Mouse (Mus musculus): ENCODE data around the gene Insrr.
"Not testable (repeated sequence)": the region's sequence is repeated elsewhere in the genome, so short reads cannot be mapped to it uniquely, and the experiment has no call there.

Insrr gene

DNA sequence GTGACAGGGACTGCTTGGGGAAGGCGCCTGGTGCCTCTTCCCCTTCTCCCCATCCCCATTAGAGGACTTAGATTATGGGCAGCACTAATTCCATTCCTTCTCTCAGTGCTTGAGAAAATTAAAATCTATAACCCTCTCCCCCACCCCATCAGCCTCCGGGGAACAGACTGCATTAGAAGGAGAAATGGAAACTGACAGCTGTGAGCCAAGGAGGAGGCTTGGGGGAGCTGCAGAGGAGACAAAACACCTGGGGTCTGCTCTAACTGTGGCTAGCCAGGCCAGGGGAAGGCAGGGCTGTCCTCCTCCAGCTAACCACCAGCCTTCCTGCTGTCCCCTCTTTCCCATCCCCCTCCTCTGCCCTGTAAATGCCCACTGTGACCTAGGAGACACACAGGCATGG is 17.7 kb upstream of the Insrr start:
- DNase-seq: no peak

DNA sequence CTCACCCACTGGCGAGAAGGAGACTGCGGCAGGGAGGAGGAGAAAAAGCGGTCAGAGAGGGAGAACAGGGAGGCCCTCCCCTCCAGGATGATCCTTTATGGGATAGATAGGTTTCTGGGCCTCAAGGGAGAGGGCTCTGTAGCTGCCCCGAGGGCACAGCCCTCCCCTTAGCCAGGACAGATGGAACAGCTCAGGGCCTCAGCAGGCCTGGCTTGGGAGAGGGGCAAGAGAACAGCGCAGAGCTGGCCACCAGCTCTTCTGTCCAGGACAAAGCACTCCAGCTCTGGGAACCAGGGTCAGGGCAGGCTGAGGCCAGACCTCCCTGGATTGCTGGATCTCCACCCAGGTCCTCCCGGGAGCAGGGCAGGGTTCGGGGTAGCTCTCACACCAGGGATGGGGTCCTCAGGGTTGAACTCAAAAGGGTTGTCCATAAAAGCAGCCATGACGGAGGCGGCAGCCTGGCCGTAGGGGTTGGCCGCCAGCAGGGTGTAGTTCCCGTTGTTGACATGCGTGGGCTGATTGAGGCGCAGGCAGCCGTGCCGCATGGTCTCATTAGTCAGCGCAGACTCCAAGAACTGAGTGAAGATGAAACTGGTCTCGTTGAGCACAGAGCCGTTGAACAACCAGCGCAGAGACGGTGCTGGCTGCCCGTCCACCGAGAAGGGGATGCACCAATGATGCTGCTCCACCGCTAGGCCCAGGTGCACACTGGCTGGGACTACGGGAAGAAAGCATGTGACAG is 13.3 kb upstream of the Insrr start:
- DNase-seq: no peak

DNA sequence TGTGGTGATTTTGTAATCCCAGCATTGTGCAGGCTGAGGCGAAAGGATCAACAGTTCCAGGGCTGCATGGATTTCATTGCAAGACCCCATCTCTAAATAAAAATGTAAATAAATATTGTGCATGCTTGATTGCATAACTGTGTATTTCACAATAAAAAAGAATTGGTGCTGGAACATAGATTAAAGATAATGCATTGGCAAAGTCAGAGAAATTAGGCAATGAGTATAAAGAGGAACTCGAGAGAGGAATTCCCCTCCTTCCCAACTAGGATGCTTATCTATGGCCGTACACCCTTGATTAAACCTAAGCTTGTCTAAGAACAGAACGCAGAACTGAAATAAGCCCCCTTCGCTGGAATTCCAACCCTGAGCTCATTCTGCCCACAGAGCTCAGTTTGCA is 11.6 kb upstream of the Insrr start:
- DNase-seq: no peak

DNA sequence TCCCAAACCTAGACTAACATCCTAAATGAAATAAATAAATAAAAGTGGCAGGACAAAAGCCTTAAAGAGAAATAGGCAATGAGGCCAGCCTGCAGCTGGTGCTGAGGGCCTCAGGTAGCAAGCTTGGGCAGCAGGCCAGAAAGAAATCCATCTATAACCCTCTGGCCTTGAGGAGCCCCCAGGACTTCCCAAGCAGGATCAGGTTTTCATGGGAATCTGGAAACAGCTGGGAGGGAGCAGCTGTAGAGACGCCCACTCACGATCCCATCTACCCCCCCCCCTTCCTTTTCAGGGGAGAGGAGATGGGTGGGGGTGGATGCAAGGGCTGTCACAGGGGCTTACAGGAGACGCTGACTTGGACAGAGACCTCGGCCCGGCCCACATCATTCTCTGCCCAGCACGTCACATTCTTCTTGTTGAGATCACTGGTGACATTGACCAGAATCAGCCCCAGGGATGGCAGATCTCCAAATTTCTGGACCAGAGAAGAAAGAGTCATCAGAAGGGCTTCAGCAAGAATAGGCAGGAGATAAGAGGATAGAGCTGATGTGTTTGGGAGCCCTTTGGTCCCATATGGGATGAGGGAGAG is 11.0 kb upstream of the Insrr start:
- DNase-seq: no peak

DNA sequence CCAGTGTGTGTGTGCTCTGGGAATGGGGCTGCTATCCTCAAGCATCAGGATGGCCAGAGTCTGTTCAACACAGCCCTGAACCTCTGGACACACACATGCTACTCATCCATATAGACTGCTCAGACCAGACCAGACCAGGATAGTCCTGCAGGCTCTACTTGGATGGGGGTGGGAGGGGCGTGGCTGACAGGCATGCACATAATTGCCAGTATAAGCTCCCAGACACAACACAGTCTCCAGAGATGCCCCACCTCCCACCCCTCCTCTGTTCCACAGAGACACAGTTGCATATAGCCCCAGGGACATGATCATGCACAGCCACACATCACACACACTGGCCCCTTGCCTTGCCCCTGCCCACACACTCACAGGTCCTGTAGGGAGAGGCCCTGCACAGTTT is 7.5 kb upstream of the Insrr start:
- DNase-seq: no peak

DNA sequence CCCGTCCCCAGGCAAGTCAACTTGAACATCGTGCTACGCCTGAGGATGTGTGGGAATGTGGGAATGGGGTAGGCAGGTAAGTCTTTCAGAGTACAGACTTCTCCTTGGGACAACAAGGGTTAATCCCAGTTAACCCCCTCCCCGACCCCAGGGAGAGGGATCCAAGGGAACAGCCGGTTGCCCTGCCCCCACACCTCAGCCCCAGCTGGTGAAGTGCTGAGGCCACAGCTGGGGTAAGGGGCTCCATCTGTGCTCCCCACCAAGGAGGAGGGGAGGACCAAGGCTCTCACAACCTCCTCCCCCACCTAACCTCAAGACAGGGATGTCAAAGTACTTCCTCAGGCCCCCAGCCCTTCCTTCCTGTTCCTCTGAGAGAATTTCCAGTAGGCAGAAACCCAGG is 7.0 kb upstream of the Insrr start:
- DNase-seq: no peak

DNA sequence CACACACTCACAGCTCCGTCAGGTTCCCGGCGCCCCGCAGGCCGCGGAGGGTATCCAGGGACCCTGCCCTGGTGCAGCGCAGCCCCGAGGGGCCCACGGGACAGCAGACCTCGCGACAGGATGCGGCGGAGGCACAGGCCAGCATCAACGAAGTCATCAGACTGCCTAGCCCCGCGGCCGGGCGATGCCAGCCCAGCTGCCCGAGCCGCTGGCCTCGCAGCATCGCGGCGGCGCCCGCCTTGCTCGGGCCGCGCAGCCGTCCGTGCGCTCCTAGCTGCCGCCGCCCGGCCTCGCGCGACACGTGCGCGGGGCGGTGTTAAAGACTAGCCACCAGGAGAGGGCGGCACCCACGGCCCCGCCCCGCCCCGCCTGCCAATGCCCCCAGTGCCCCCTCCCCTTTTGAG is 1.8 kb upstream of the Insrr start, which contains the start of gene Ntrk1:
Gene Ntrk1, minus strand, starts transcription at position 241 of the 404 bp plus-strand sequence.
- no peak for DNase-seq

DNA sequence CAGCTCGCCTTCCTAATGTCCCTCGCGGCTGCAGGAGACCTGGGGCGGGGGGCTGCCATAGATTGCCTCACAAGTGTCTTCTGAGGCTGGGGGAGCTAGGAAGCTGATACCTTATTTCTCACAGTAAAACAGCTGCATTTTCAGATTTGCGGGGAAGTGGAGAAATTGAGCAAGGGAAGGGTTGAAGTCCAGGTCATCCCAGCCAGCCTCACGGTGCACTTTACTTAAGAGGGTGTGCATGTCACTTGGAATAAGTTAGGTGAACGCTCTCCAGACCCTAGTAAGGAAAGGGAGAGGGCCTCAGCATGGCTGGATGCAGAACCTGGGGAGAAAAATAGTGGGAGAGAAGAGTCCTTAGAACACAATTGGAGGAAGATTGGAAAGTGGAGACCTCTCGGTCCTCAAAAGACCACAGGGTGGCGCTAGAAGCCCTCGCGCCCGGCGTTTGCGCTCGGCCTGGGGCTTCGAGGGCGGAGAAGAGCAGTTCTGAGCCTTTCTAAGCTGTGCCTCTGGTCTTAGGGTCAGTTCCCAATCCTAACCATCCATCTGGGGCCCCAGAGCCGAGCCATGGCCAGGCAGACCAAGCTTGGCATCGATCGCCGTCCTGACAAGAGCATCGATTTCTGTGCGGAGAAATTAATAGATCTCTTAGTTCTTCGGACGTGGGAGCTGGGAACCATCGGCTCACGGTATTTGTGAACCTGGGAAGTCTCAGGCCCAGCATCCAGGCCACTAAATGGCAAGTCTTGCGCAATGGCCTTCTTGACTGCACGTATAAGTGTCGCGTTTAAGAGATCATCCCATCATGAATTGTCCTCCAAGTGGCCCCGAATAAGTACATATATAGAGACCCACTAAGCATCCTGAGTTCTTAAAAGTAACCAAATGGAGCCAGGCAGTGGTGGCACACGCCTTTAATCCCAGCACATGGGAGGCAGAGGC is 1.1 kb upstream of the Insrr start:
- DNase-seq: peak; percentile 15

DNA sequence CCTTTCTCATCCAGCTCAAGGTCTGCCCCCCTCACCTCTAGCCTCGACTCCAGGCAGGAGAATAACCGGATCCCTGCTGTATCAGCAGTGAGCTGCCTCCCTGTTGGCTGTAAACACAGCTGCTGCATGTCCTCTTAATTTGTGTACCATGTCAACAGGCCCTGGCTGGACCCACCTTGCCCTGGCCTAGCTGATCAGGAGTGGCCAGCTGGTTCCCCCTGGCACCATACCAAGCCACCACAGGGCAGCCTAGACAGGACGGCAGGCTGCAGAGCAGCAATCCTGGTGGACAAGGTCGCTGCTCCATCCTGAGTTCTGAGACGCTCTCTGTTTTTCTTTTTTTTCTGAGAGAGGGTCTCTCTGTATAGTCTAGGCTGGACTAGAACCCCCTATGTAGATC is 4.9 kb downstream of the Insrr start:
- DNase-seq: no peak

DNA sequence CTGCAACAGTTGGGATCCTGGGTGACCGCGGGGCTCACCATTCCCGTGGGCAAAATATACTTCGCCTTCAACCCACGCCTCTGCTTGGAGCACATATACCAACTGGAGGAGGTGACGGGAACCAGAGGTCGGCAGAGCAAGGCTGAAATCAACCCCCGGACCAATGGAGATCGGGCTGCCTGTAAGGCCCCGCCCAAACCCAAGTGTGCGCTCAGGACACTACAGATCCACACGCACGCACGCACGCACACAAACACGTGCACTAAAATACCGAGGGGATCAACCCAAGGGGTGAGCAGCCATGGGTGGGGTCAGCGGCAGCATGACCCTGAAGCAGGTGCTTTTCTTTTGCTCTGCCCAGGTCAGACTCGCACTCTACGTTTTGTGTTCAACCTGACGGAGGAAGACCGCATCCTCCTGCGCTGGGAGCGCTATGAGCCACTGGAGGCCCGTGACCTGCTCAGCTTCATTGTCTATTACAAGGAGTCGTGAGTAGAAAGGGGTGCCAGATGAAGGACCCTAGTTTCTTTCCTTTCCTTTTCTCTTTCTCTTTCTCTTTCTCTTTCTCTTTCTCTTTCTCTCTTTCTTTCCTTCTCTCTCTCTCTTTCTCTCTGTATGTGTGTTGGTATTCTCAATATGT is 7.4 kb downstream of the Insrr start:
- DNase-seq: no peak

DNA sequence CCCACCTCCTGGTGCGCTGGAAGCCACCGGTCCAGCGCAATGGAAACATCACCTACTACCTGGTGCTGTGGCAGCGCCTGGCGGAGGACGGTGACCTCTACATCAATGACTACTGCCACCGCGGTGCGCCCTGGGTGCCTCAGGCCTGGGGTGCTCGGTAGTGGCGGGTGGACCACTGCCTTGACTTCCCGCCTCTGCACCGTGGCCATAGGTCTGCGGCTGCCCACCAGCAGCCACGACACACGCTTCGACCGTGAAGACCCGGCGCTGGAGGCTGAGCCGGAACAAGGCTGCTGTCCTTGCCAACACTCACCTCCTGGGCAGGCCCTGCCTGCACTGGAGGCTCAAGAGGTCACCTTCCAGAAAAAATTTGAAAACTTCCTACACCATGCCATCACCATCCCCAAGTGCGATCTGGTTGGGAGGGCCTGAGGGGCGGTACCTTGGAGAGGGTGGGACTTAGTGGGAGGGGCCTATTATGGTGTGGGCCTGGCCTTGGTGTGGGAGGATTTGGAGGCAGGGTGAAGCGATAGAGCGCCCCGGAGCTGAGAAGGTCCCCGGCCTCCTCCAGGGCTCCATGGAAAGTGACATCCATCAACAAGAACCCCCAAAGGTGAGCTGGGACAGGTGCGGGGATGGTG is 12.7 kb downstream of the Insrr start:
- DNase-seq: no peak

DNA sequence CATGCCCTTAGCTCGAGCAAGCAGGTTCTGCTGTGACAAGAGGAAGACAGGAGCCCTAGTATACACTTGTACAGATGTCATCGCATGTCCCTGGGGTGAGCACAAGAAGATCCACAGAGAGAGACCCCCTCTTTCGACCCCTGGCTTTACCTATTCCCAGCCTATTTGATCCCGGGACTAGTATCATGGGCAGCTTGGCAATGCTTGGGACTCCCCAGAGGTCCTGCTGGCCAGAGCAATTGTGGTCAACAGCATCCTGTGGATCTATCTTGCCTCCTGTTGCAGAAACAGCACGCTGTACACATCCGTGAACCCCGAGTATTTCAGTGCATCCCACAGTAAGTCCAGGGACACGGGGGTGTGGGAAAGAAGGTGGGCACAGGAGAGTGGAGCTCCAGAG is 14.5 kb downstream of the Insrr start:
- DNase-seq: no peak

DNA sequence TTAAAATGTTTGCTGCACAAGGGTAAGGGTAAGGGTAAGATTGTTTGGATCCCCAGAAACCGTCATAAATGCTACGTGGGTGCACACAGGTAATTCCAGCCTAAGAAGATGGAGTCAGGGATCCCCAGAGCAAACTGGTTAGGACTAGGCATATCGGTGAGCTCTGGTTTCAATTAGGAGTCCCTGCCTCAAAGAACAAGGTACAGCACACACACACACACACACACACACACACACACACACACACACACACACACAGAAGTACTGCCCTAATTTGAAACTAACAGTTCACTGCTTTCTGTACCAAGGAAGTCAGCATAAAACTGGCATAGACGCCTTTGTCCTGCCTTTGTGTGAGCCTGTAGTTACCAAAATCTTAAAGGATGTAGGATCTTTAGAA is 15.7 kb downstream of the Insrr start:
- no peak for DNase-seq

DNA sequence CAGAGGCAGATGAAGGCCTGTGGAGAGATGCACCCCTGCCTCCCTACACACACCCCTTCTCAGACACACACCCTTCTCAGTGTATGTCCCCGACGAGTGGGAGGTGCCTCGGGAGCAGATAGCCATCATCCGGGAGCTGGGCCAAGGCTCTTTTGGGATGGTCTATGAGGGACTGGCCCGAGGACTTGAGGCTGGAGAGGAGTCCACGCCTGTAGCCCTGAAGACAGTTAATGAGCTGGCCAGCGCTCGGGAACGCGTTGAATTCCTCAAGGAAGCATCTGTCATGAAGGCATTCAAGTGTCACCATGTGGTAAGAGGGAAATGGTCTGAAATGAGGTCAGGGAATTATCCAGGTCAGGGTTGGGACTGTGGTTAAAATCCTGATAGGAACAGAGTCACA is 16.1 kb downstream of the Insrr start:
- DNase-seq: no peak

DNA sequence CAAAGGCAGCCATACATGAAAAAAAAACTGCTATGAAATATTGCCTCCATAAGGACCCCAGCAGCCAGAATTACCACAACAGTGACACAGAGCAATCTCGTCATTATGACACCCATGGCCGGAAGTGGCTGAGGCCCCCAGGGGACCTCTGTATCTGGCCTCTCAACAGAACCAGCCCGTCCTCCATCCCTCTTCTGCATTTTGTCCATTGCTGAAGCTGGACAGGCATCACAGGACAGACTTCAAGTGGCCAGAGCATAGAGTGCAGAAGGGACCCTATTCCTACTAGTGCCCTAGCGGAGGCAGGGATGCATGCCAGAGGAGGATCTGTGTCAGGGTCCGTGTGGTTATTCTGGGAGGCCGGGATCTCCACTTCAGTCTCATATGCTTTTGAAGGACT is 19.4 kb downstream of the Insrr start:
- no peak for DNase-seq

DNA sequence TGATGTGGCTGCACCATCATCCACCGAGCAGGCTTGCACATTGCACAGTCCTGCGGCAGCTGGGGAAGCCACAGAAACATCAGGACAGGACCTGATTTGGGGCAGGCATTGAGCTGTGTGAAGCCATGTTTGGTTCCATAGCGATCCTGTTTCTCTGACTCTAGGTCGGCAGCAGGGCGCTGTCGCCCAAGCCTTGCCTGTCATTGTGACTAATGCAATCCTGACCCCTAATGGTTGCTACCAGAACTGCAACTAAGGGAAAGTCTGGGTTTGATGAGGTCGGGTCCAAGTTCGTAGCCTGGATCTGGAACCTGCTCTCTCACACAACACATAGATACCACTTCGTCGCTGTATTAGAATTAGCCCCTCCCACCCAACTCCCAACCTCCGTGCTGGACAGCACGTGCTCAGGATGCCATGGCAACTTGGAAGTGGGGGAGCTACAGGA is 19.9 kb downstream of the Insrr start:
- peak; percentile 50 for DNase-seq

DNA sequence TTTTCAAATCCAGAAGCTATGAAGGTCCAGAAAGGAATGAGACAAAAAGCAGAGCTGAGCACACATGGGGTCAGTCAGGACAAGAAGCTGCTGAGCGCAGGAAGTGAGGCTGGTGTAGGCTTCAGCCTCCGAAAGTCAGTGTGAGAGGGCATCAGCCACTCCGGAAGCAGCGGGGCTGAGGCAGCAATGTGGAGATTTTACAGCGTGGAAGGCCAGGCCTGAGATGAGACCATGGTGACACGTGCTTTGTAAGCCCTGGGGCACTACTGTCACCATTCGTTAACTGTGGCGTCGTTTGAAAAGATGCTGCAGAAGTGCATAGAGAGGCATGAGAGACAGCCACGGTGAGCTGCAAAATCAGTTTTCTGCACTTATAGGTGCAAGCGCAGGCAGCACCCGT is 21.5 kb downstream of the Insrr start:
- no peak for DNase-seq

DNA sequence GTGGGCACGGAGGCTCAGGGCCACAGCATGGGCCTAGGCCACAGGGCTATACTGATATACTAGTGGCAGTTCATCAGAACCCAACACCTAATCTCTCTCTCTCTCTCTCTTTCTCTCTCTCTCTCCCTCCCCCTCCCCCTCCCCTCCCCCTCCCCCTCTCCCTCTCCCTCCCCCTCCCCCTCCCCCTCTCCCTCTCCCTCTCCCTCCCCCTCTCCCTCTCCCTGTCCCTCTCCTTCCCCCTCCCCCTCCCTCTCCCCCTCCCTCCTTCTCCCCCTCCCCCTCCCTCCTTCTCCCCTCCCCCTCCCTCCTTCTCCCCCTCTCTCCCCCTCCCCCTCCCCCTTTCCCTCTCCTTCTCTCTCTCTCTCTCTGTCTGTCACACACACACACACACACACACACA is 27.5 kb downstream of the Insrr start, which contains the start of gene Pear1:
Gene Pear1, minus strand, starts transcription at position 101 of the 400 bp plus-strand sequence.
- DNase-seq: not testable (repeated sequence)

DNA sequence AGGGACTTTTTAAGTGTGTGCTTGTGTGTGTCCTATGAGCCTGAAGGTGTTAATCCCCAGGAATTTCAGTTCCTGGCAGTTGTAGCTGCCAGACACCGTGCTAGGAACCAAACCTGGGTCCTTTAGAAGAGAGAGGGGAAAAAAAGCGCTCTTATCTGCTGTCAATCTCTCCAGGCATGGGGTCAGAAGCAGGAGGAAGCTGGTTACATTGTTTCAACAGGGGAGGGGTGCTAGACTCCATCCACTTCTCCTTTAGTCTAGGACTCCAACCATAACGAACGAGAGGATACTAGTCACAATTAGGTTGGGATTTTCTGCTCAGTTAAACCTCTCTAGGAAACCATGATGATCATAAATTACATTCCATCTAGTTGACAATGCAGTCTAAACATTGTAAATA is 31.7 kb downstream of the Insrr start:
- DNase-seq: no peak

DNA sequence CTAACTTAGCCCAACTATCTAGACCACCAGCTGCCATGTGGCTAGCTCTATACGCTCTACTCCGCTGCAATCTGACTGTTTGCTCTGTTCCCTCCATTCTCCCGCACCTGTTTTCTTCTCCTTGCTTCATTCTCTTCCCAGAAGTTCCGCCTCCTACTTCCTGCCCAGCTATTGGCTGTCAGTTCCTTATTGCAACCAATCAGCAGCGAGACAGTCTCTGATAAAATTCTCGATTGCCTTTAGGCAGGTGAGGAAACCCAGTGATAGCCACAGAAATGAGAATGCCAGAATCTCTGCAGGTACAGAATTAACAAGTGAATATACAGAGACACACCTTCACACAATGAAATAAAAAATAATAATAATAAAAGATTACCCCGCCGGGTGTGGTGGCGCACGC is 32.3 kb downstream of the Insrr start:
- DNase-seq: no peak

DNA sequence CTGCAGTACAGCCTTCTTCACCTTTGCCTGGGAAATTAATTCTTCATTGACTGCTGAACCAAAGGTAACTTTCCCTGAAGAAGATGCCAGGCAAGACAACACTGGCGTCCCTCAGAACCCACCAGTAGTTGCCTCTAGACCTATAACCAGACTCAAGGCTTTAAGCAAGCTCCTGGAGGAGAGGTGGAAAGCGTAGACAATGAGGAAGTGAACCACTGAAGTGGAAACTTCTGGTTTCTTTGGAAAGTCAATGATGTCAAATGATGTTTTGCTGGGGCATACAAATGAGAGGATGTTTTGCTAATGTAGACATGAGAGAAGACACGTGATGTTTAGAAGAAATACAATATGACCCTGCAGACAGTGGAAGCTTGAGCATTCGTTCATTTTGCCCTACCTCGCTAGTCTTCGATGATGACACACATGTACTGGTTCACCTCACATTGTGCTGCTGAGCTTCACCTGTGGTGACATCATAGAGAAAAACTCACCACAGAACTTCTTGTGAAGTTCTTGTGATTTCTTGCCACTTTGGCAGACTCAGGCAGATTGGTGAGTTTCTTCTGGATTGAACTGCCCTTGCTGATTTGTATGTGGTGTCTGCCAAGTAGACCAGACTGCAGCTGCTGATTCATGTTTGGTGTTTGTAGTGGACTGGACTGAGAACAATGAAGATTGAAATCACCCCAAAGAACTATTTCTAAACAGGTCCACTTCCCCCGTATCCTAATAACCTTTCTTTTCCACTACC is 35.5 kb downstream of the Insrr start:
- no peak for DNase-seq

DNA sequence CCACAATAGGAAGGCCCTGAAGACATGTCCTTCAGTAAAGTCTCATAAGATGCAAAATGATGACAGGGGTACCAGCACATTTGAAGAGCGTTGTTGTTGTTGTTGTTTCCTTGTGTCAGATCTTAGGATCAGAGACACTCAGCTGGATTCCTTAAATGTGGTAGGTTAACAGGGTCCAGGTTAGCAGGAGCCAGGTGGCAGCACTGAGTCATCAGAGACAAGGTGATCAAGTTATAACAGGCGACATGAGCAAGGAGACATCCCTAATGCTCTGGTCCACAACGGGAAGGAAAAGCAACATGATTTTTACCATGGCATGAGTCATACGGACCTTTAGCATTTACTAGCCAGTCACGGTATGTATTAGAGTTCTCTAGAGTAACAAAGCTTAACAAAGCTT is 36.7 kb downstream of the Insrr start:
- no peak for DNase-seq
